Mouse (Mus musculus): ENCODE measurements around the gene Mrtfa.

The Mrtfa gene

GRCm38 (mm10) chr15:81102274-81102879 lies 88.2 kb downstream of the Mrtfa start:
- no peak for DNase-seq (ENCODE audit: low spot score in 2 of 2)

DNA sequence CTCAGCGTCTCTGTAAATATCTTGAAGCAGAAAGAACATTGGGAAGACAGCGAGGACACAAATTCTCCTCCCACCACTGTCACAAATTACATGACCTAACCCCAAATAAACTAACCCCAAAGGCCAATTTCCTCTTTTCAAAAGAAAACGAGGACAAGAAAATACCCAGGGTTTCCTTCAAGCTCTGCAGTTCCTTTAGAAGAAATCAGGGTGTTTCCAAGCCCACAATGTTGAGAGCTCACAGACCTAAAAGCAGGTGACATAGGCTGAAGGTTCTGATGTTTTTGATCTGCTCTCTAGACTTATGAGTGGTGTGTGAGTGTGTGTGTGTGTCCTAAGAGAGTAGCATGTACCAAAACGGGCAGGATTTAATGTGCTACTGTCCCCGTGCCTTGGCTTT lies 89.2 kb downstream of the Mrtfa start:
- no peak for DNase-seq (ENCODE audit: low spot score in 2 of 2)

GRCm38 (mm10) chr15:81099269-81099668 lies 91.3 kb downstream of the Mrtfa start:
- DNase-seq (ENCODE audit: low spot score in 2 of 2), result no peak

DNA sequence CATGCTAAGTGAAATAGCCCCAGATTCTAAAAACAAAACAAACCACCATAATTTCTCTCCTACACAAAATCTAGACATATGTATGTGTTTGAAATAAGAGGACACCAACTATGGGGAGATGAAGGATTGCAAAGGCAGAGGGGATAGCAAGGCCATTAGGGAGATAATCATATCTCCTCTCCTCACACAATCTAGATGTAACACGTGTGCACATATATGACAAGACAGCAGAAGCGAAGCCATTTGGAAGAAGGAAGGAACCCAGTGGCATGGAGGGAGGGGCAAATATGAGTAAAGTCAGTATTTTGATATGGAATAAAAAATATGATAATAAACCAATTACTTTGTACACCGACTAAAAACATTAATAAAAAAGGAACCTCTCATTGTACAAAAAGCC lies 91.9 kb downstream of the Mrtfa start:
- no peak for DNase-seq (ENCODE audit: low spot score in 2 of 2)

DNA sequence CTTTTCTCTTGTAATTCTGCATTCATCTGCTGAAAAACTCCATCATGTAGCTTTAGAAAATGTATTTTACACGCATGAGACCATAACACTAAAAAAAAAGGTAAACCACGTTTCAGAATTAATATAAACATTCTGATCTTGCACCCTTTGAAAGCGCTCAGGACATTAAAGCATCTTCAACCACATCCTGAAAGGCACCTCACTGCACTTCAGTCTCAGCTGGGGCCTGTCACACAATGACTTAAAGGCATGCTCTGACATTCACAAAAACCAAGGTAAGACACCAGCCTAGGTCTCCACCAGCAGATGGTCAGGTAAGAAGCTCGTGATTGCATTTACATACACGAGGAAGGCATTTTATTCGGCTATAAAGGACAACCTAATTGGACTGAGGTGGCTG lies 92.7 kb downstream of the Mrtfa start:
- DNase-seq (ENCODE audit: low spot score in 2 of 2), result no peak

GRCm38 (mm10) chr15:81097456-81097855 lies 93.1 kb downstream of the Mrtfa start:
- no peak for DNase-seq (ENCODE audit: low spot score in 2 of 2)

DNA sequence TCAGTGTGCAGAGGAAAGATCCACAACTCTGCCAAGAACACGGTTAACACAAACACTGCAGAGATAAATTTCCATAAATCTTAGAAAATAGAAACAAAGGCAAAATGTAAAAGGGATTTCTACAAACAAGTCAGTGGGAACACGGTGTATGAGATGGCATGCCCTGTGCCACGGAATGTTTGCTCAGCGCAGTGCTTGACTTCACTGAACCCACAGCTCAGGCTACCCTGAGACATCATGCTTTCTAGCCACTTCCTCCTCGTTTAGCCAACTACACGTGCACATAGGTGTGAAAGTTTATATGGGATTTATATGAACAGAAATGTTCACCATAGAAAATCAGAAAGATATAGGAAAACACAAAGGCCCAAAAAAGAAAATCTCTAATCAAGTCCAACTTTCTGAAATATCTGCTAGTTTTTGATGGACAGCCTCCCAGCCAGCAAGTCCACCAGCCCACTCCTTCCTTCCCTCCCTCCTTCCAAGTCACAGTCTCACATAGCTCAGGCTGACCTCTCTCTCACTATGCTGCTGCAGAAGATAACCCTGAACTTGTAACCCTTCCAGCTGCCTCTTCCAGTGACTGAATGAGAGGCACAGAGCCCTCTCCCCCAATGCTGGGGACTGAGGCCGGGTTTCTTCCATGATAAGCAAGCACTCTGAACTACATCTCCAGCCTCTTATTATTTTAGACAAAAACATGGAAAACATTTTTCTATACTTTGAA lies 94.1 kb downstream of the Mrtfa start:
- DNase-seq (ENCODE audit: low spot score in 2 of 2), result no peak

DNA sequence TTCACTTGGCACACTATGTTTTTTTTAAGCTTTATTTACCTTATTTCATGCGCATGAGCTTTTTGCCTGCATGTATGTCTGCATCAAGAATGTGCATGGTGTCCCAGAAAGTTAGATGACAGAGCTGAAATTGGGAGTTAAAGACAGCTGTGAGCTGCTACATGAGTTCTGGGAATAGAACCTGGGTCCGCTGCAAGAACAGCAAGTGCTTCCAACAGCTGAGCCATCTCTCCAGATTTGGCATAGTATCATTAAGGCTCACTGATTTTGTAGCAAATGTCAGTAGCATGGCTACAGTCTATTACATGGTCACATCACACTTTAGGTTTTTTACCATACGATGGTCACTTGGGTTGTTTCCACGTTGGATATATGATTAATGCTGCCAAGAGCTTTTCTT lies 97.5 kb downstream of the Mrtfa start:
- no peak for DNase-seq (ENCODE audit: low spot score in 2 of 2)

DNA sequence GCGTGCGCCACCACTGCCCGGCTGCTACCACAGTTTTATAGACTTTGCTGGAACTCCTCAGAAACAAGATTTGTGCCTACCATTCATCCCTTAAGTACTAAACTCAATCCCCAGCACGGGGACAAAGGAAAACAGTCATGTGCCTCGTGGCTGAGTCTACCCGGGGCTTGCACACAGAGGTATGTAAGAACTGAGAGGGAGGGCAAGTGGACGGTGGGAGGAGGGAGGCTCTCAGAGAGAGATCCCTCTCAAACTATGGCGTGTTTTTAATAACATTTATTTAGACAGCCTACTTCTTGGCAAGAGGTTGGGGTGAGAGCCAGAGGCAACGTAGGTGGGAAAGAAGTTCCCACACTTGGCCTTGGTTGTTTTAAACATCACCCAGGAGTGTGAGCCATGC lies 98.8 kb downstream of the Mrtfa start:
- DNase-seq (ENCODE audit: low spot score in 2 of 2), result no peak

- DNase-seq (ENCODE audit: low spot score in 2 of 2), result no peak
Observed at GRCm38 (mm10) chr15:81087529-81087928, 103.0 kb downstream of the Mrtfa start.

DNA sequence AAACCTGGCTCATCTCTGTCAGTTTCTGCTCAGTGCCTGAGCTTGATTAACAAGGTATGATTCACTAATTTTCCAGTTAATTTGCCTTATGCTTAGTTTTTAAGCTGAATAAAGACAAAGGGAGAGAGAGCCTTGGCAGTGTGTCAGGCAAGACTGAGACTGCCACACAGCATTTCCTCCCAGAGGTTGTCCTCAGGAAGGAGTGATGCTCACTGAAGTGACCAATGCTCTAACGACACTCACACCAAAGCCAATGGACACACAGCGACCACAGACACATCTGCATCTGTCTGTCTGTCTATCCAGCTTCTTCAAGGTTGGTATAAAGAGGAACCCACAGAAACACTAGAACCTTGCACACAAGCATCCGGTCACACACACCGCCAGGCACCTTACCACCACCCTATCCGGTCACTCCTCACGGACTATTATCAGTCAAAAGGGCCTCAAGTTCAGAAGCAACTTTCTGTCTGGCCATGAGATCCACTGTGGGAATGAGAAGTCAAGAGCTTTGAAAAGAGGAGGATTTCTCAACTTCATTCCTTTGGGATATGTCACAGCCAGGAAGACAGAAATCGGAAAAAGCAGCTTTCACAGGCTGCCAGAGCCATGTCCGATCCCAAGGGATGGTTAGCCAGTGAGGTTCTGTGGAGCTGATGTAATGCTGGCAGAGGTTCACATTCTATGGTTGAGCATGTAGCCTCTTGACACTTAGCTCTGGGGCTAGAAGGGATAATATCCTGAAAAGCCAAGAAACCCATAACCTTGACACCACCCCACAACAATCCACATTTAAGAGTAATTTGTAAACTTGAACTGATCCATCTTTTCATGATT lies 103.7 kb downstream of the Mrtfa start:
- no peak for DNase-seq (ENCODE audit: low spot score in 2 of 2)

DNA sequence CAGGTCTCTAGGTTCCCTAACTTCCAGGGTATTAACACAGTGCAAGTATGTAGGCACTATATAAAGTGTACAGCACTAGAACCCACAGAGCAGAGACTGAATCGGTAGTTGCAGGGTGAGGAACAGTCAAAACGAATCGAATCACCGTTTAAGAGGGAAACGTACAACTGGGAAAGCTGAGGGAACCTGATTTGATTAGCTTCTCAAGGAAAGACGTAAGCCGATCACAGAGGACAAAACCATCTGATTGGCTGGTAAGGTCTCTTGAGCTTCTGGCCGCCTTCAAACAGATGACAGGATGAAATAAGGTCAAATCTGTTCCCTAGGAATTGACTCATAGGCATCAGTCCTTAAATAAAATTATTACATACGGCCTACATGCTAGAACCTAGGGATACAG lies 106.7 kb downstream of the Mrtfa start:
- no peak for DNase-seq (ENCODE audit: low spot score in 2 of 2)

- DNase-seq (ENCODE audit: low spot score in 2 of 2), result no peak
Observed at GRCm38 (mm10) chr15:81083281-81083680, 107.3 kb downstream of the Mrtfa start.

- DNase-seq (ENCODE audit: low spot score in 2 of 2), result no peak
Observed at GRCm38 (mm10) chr15:81081216-81081615, 109.3 kb downstream of the Mrtfa start.

DNA sequence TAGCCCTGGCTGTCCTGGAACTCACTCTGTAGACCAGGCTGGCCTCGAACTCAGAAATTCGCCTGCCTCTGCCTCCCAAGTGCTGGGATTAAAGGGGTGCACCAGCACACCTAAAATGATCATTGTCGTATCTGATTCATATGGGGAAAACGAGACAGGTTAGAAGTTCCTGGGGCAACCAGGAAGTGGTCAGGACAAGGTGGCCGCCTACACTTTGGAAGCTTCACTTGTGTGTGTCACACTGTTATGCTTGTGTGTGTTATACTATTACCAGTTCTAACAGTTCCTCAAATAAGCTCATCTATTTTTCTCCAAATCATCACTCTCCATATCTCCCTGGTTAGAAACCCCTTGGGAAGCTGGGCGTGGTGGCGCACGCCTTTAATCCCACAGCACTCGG lies 110.2 kb downstream of the Mrtfa start:
- no peak for DNase-seq (ENCODE audit: low spot score in 2 of 2)

DNA sequence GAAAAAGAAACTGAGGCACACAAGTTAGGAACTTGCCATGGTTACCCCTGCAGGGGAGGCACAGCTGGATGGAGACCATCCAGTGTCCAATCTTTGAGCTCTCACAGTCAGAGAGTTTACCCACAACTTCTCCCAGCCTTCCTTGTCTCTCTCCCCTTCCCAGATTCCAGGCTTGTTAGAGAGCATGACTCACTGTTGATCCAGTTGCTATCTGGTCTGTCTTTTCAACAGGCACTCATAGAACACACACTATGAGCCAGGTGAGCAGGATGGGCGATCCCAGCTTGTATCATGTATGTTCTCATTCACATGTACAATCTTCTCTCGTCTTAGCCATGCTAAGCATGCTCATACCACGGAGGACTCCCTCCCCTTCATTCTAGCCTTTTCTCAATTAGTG lies 111.3 kb downstream of the Mrtfa start:
- no peak for DNase-seq (ENCODE audit: low spot score in 2 of 2)

- no peak for DNase-seq (ENCODE audit: low spot score in 2 of 2)
Observed at GRCm38 (mm10) chr15:81077551-81077950, 113.0 kb downstream of the Mrtfa start.

DNA sequence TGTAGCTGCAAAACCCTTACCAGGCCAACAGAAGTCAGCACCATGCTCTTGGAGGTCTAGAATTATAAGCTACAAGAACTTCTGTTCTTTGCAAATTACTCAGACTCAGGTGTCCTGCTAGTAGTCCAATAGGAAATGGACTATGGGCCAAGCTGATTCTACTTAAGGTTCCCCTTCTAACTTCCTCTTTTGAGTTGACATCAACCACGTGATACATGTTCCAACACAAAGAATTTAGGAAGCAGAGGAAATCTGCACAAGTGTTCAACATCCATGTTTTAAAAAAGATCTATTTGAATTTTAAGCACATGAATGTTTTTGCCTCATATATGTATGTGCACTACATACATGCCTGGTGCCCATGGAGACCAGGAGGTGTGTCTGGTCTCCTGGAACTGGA lies 116.0 kb downstream of the Mrtfa start:
- no peak for DNase-seq (ENCODE audit: low spot score in 2 of 2)

DNA sequence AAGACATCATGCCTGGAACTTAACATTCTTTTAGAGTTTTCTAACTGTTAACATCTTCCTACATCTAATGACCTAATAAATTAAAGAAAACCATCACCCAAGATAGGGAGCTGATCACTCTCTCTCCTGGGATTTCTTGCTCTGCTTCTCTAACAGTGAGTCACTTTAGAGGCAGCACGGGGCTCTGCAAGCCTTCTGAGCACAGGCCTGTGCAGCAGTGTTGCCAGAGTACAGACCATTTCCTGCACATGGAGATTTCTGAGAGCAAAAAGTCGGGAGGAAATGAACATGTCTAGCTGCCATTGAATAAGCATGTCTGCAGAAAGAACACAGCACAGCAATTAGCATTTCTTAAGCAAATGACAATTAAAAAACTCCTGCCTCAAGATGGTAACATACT lies 116.8 kb downstream of the Mrtfa start:
- no peak for DNase-seq (ENCODE audit: low spot score in 2 of 2)

DNA sequence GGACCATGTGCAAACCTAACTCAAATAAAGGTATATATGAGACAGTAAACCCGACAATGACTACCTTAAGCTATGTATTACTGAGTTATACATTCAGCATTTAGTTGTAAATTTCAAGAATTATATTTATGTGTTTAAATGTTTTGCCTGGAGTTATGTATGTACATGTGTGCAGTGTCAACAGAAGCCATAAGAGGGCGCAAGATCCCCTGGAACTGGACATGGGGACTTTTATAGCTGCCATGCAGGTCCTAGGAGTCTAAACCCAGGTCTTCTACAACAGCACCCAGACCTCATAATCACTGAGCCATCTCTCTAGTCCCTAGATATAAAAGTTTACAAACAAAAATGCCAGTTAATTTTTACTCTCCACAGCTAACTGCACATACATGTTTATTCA lies 117.8 kb downstream of the Mrtfa start:
- peak; percentile 32 to 71 for DNase-seq (ENCODE audit: low spot score in 2 of 2)

- no peak for DNase-seq (ENCODE audit: low spot score in 2 of 2)
Observed at GRCm38 (mm10) chr15:81070470-81070869, 120.1 kb downstream of the Mrtfa start.

DNA sequence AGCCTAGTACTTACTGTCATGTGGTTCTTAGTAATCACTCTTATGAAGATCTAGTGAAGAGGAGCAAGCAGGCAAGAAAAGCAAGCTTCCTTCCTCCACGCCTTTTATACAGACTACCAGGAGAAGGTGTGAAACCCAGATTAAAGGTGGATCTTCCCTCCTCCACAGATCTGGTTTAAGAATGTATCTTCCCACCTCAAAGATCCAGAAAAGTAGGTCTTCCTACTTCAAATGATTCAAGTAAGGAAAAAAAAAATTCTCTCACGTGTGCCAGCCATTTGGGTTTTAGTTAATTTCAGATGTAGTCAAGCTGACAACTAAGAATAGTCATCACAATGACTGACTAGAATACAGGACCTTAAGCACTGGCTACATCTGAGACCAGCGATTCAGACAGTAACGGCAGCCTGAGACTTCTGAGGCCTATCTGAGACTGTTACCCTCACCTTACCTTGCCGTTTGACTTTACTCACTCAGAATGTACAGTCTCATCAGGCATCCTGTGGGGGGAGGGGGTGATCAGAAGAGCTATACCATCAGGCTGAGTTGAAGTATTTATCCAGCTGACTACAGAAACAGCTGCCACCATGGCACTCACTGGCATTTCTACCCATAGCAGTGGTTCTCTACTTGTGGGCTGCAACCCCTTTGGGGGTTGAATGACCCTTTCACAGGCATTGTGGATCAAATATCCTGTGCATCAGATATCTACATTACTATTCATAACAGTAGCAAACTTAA lies 121.7 kb downstream of the Mrtfa start:
- no peak for DNase-seq (ENCODE audit: low spot score in 2 of 2)

All from spleen, postnatal 4 days (tissue).